Mouse (Mus musculus) adipocyte (in vitro differentiated cells): Measurements from ENCODE around the gene Ggt1.
"Not testable (repeated sequence)": the region's sequence is repeated elsewhere in the genome, so short reads cannot be mapped to it uniquely, and the experiment has no call there.

ENCODE experiments used
- DNase-seq: peaks from one replicate; pipeline ENCODE4 v3.0.0-alpha.2; 2016; ENCODE audit warnings: low spot score

Gene Ggt1

GRCm38 (mm10) chr10:75549886-75550285, 11.5 kb upstream of the Ggt1 start:
- no peak for DNase-seq

GRCm38 (mm10) chr10:75551175-75551574, 10.2 kb upstream of the Ggt1 start:
- no peak for DNase-seq

- no peak for DNase-seq
Measured at GRCm38 (mm10) chr10:75552106-75552505, 9.3 kb upstream of the Ggt1 start.

- no peak for DNase-seq
Measured at GRCm38 (mm10) chr10:75552701-75553450, 8.5 kb upstream of the Ggt1 start.

- peak; percentile 58 for DNase-seq
Measured at GRCm38 (mm10) chr10:75554090-75554489, 7.3 kb upstream of the Ggt1 start.

GRCm38 (mm10) chr10:75555557-75555956, 5.8 kb upstream of the Ggt1 start:
- peak; percentile 14 for DNase-seq

- peak; percentile 61 for DNase-seq
Measured at GRCm38 (mm10) chr10:75556026-75556425, 5.4 kb upstream of the Ggt1 start.

GRCm38 (mm10) chr10:75558515-75558914, 2.9 kb upstream of the Ggt1 start:
- DNase-seq = peak; percentile 54

GRCm38 (mm10) chr10:75559041-75559675, 2.2 kb upstream of the Ggt1 start:
- no peak for DNase-seq

GRCm38 (mm10) chr10:75559676-75560548, 1.5 kb upstream of the Ggt1 start, which contains the start of gene Lrrc75b:
Lrrc75b (minus strand) TSS chr10:75560330.
- DNase-seq = no peak

GRCm38 (mm10) chr10:75560549-75560899, 880 bp upstream of the Ggt1 start:
- no peak for DNase-seq

GRCm38 (mm10) chr10:75562596-75562995, 1.2 kb downstream of the Ggt1 start:
- no peak for DNase-seq

GRCm38 (mm10) chr10:75564687-75565265, 3.4 kb downstream of the Ggt1 start:
- DNase-seq = no peak

- no peak for DNase-seq
Measured at GRCm38 (mm10) chr10:75565436-75565835, 4.0 kb downstream of the Ggt1 start.

GRCm38 (mm10) chr10:75565906-75566305, 4.5 kb downstream of the Ggt1 start:
- no peak for DNase-seq

- DNase-seq = no peak
Measured at GRCm38 (mm10) chr10:75566321-75566720, 4.9 kb downstream of the Ggt1 start.

- not testable (repeated sequence) for DNase-seq
Measured at GRCm38 (mm10) chr10:75566765-75567164, 5.4 kb downstream of the Ggt1 start.

- no peak for DNase-seq
Measured at GRCm38 (mm10) chr10:75568029-75568428, 6.6 kb downstream of the Ggt1 start.

GRCm38 (mm10) chr10:75568441-75568840, 7.0 kb downstream of the Ggt1 start:
- no peak for DNase-seq

- DNase-seq = no peak
Measured at GRCm38 (mm10) chr10:75568851-75569250, 7.4 kb downstream of the Ggt1 start.

GRCm38 (mm10) chr10:75570981-75571657, 9.7 kb downstream of the Ggt1 start:
- DNase-seq = no peak

- DNase-seq = no peak
Measured at GRCm38 (mm10) chr10:75571937-75572336, 10.5 kb downstream of the Ggt1 start.
